Mouse (Mus musculus): ENCODE measurements around the gene Zbtb38. TPM values are rescaled to one million over a fixed set of nuclear protein-coding genes. Genes with fewer than 3 reads are reported as not detected.

The Zbtb38 gene
- total RNA-seq (2021), result 10 to 100 TPM; 42.4 to 45.3 TPM
- long read RNA-seq, experiment 1, partial matches to known transcripts, result 0 of 3 reads
- long read RNA-seq, experiment 1, other reads (novel, unspliced or antisense), result 2 of 3 reads
- long read RNA-seq, experiment 2, partial matches to known transcripts, result 0 of 2 reads
- long read RNA-seq, experiment 2, other reads (novel, unspliced or antisense), result 2 of 2 reads

- peak in 1 of 2 experiments; percentile 68 for DNase-seq (ENCODE audit: low spot score in 2 of 2)
These were observed at the start of gene Zbtb38 for GRCm38 (mm10) chr9:96752603-96753114. Zbtb38 (minus strand) TSS chr9:96752831.

GRCm38 (mm10) chr9:96800131-96800825 is 47.6 kb upstream of the Zbtb38 start:
- DNase-seq (ENCODE audit: low spot score in 2 of 2), result no peak

- DNase-seq (ENCODE audit: low spot score in 2 of 2), result no peak
These were observed 44.7 kb upstream of the Zbtb38 start for GRCm38 (mm10) chr9:96797311-96797710.

- DNase-seq (ENCODE audit: low spot score in 2 of 2), result peak; percentile 50 to 51
These were observed 42.8 kb upstream of the Zbtb38 start for GRCm38 (mm10) chr9:96795399-96795928.

GRCm38 (mm10) chr9:96794601-96795000 is 42.0 kb upstream of the Zbtb38 start:
- no peak for DNase-seq (ENCODE audit: low spot score in 2 of 2)

- no peak for DNase-seq (ENCODE audit: low spot score in 2 of 2)
These were observed 39.9 kb upstream of the Zbtb38 start for GRCm38 (mm10) chr9:96792543-96792942.

- DNase-seq (ENCODE audit: low spot score in 2 of 2), result no peak
These were observed 37.9 kb upstream of the Zbtb38 start for GRCm38 (mm10) chr9:96790389-96791007.

GRCm38 (mm10) chr9:96789906-96790305 is 37.3 kb upstream of the Zbtb38 start:
- no peak for DNase-seq (ENCODE audit: low spot score in 2 of 2)

GRCm38 (mm10) chr9:96787797-96788196 is 35.2 kb upstream of the Zbtb38 start:
- no peak for DNase-seq (ENCODE audit: low spot score in 2 of 2)

- DNase-seq (ENCODE audit: low spot score in 2 of 2), result no peak
These were observed 33.3 kb upstream of the Zbtb38 start for GRCm38 (mm10) chr9:96785871-96786342.

- DNase-seq (ENCODE audit: low spot score in 2 of 2), result no peak
These were observed 32.6 kb upstream of the Zbtb38 start for GRCm38 (mm10) chr9:96785187-96785586.

- no peak for DNase-seq (ENCODE audit: low spot score in 2 of 2)
These were observed 31.0 kb upstream of the Zbtb38 start for GRCm38 (mm10) chr9:96783667-96784066.

- no peak for DNase-seq (ENCODE audit: low spot score in 2 of 2)
These were observed 30.6 kb upstream of the Zbtb38 start for GRCm38 (mm10) chr9:96783258-96783657.

- DNase-seq (ENCODE audit: low spot score in 2 of 2), result no peak
These were observed 29.4 kb upstream of the Zbtb38 start for GRCm38 (mm10) chr9:96782062-96782461.

GRCm38 (mm10) chr9:96773146-96773545 is 20.5 kb upstream of the Zbtb38 start:
- no peak for DNase-seq (ENCODE audit: low spot score in 2 of 2)

GRCm38 (mm10) chr9:96770443-96770842 is 17.8 kb upstream of the Zbtb38 start:
- no peak for DNase-seq (ENCODE audit: low spot score in 2 of 2)

GRCm38 (mm10) chr9:96769651-96770050 is 17.0 kb upstream of the Zbtb38 start:
- no peak for DNase-seq (ENCODE audit: low spot score in 2 of 2)

- no peak for DNase-seq (ENCODE audit: low spot score in 2 of 2)
These were observed 15.2 kb upstream of the Zbtb38 start for GRCm38 (mm10) chr9:96767874-96768273.

GRCm38 (mm10) chr9:96766078-96766477 is 13.4 kb upstream of the Zbtb38 start:
- DNase-seq (ENCODE audit: low spot score in 2 of 2), result no peak

- no peak for DNase-seq (ENCODE audit: low spot score in 2 of 2)
These were observed 12.8 kb upstream of the Zbtb38 start for GRCm38 (mm10) chr9:96765410-96765809.

GRCm38 (mm10) chr9:96763847-96764631 is 11.4 kb upstream of the Zbtb38 start:
- no peak for DNase-seq (ENCODE audit: low spot score in 2 of 2)
